Mouse (Mus musculus) hindbrain, embryonic 11.5 days (tissue): ENCODE results near the gene Ssr4. TPM values are rescaled to one million over a fixed set of nuclear protein-coding genes. Genes with fewer than 3 reads are reported as not detected.

ENCODE experiments used
- ATAC-seq: fragments of 200-750 bp; cut with Nextera tagmentation; 2 replicates; pipeline ENCODE4 v1.8.0; 2017; ENCODE audit warnings: mild to moderate bottlenecking, moderate TSS enrichment, moderate library complexity; ENCODE audit not compliant: low FRiP score
- DNase-seq: peaks from one replicate; pipeline ENCODE4 v3.0.0-alpha.2; 2015; ENCODE audit warnings: low spot score
- H3K27ac ChIP-seq: fragments of 300-500 bp; sonication (generic); 2 replicates; pipeline ENCODE4 v1.5.1; 2014; ENCODE audit warnings: mild to moderate bottlenecking, low read depth, low read length
- H3K27me3 ChIP-seq: fragments of 300-500 bp; sonication (generic); 2 replicates; pipeline ENCODE4 v1.6.1; 2014; ENCODE audit warnings: mild to moderate bottlenecking, low read length, moderate library complexity, mixed read lengths; ENCODE audit not compliant: control insufficient read depth, insufficient read depth
- H3K36me3 ChIP-seq: fragments of 300-500 bp; sonication (generic); 2 replicates; pipeline ENCODE4 v1.6.1; 2014; ENCODE audit warnings: mild to moderate bottlenecking, low read length, moderate library complexity, mixed read lengths; ENCODE audit not compliant: control insufficient read depth, insufficient read depth
- H3K4me1 ChIP-seq: fragments of 300-500 bp; sonication (generic); replicated peaks from 2 replicates; pipeline ENCODE4 v1.6.1; 2014; ENCODE audit warnings: low read length, mixed read lengths; ENCODE audit not compliant: control insufficient read depth, insufficient read depth
- H3K4me2 ChIP-seq: fragments of 300-500 bp; sonication (generic); replicated peaks from 2 replicates; pipeline ENCODE4 v1.6.1; 2014; ENCODE audit warnings: mild to moderate bottlenecking, low read depth, low read length
- H3K4me3 ChIP-seq: fragments of 300-500 bp; sonication (generic); 2 replicates; pipeline ENCODE4 v1.5.1; 2014; ENCODE audit warnings: low read depth, low read length
- H3K9ac ChIP-seq: fragments of 300-500 bp; sonication (generic); 2 replicates; pipeline ENCODE4 v1.6.1; 2014; ENCODE audit warnings: low read depth, low read length
- H3K9me3 ChIP-seq: fragments of 300-500 bp; sonication (generic); 2 replicates; pipeline ENCODE4 v1.6.1; 2016; ENCODE audit warnings: low read length; ENCODE audit not compliant: control insufficient read depth
- WGBS: fragments of 180-500 bp; shearing (Covaris S2); extraction: QIAGEN DNeasy Blood & Tissue Kit; methylation state at CpG from one replicate; pipeline ENCODE4 v1.1.7; 2014; 5-methylcytosine and 5-hydroxymethylcytosine counted together
- polyA plus RNA-seq: library from polyadenylated mRNA; unstranded; fragments of >200 nt; fragmentation: Nextera tagmentation; extraction: Ambion mirVana; gene quantifications from 2 replicates; pipeline ENCODE4 v1.2.1, GENCODE M21; 2014

The Ssr4 gene
- polyA plus RNA-seq, 1 experiment from 2014 or later: 140 TPM

- no peak for ATAC-seq
These were observed 6.7 kb downstream of the Ssr4 start for GRCm38 (mm10) chrX:73793505-73793904.

GRCm38 (mm10) chrX:73797511-73797910 lies 10.7 kb downstream of the Ssr4 start:
- no peak for DNase-seq
- Histone ChIP-seq H3K36me3 (no peaks in the 10 kb centered on the region), H3K4me3 (no peak overlapping the region), H3K27ac (no peak overlapping the region), H3K4me1 (no peaks in the 10 kb centered on the region), H3K27me3 (no peaks in the 10 kb centered on the region), H3K9me3 (no peaks in the 10 kb centered on the region), H3K4me2 (no peak overlapping the region), H3K9ac (no peak overlapping the region)
- ATAC-seq: no peak
- 94% methylated on average over 2 of the region's 2 CpGs for WGBS

More at GRCm38 (mm10) chrX:73793505-73793904, 6.7 kb downstream of the Ssr4 start:
- Histone ChIP-seq H3K4me3 (no peak overlapping the region), H3K36me3 (no peaks in the 10 kb centered on the region), H3K27ac (no peak overlapping the region), H3K4me1 (no peaks in the 10 kb centered on the region), H3K4me2 (no peak overlapping the region), H3K27me3 (no peaks in the 10 kb centered on the region), H3K9me3 (no peaks in the 10 kb centered on the region), H3K9ac (no peak overlapping the region)
- WGBS: 38% methylated on average over 1 of the region's 1 CpGs
- no peak for DNase-seq

- no peak overlapping the region for H3K4me2 ChIP-seq
- DNase-seq (peak; percentile 76), ATAC-seq (peak; percentile 79)
- H3K4me1 ChIP-seq: no peaks in the 10 kb centered on the region
- no peaks in the 10 kb centered on the region for H3K9me3 ChIP-seq
- no peak overlapping the region for H3K9ac ChIP-seq
- no peak overlapping the region for H3K4me3 ChIP-seq
- WGBS: 49% methylated on average over 9 of the region's 9 CpGs
- no peaks in the 10 kb centered on the region for H3K27me3 ChIP-seq
- H3K36me3 ChIP-seq: no peaks in the 10 kb centered on the region
- no peak overlapping the region for H3K27ac ChIP-seq
These were observed 11.7 kb downstream of the Ssr4 start for GRCm38 (mm10) chrX:73798502-73798901.

GRCm38 (mm10) chrX:73805814-73806213 lies 19.0 kb downstream of the Ssr4 start:
- Histone ChIP-seq H3K27me3 (no peaks in the 10 kb centered on the region), H3K36me3 (no peaks in the 10 kb centered on the region), H3K4me2 (no peak overlapping the region), H3K4me3 (no peak overlapping the region), H3K9me3 (no peaks in the 10 kb centered on the region), H3K4me1 (no peaks in the 10 kb centered on the region), H3K27ac (no peak overlapping the region), H3K9ac (no peak overlapping the region)
- 67% methylated on average over 1 of the region's 1 CpGs for WGBS
- DNase-seq (no peak), ATAC-seq (no peak)

GRCm38 (mm10) chrX:73815072-73815471 lies 28.2 kb downstream of the Ssr4 start:
- peak; percentile 65 for DNase-seq
- 16% methylated on average over 14 of the region's 14 CpGs for WGBS
- Histone ChIP-seq H3K9ac (peak overlapping the region; percentile 64), H3K4me1 (no peaks in the 10 kb centered on the region), H3K36me3 (no peaks in the 10 kb centered on the region), H3K4me3 (peak overlapping the region; percentile 22), H3K27me3 (no peaks in the 10 kb centered on the region), H3K9me3 (no peaks in the 10 kb centered on the region), H3K4me2 (peak overlapping the region; percentile 33), H3K27ac (no peak overlapping the region)
- ATAC-seq: peak; percentile 69; the same call in 1 of the 2 replicates

- ATAC-seq: no peak
- Histone ChIP-seq H3K4me2 (no peak overlapping the region), H3K4me1 (no peaks in the 10 kb centered on the region), H3K27me3 (no peaks in the 10 kb centered on the region), H3K9ac (no peak overlapping the region), H3K36me3 (no peaks in the 10 kb centered on the region), H3K4me3 (no peak overlapping the region), H3K9me3 (no peaks in the 10 kb centered on the region), H3K27ac (no peak overlapping the region)
- no peak for DNase-seq
- WGBS: 54% methylated on average over 3 of the region's 3 CpGs
These were observed 29.9 kb downstream of the Ssr4 start for GRCm38 (mm10) chrX:73816596-73817314.

- H3K9me3 ChIP-seq: no peaks in the 10 kb centered on the region
- peaks cover 4% of the 10 kb centered on the region; the same call in 1 of the 2 replicates for H3K27me3 ChIP-seq
- peak; percentile 25 for DNase-seq
- WGBS: 8% methylated on average over 17 of the region's 17 CpGs
- no peaks in the 10 kb centered on the region for H3K4me1 ChIP-seq
- H3K36me3 ChIP-seq: no peaks in the 10 kb centered on the region
- H3K27ac ChIP-seq: no peak overlapping the region; the same call in 1 of the 2 replicates
- H3K4me2 ChIP-seq: peak overlapping the region; percentile 63
- H3K4me3 ChIP-seq: peak overlapping the region; percentile 57
- ATAC-seq: peak; percentile 63
- H3K9ac ChIP-seq: peak overlapping the region; percentile 71; the same call in 1 of the 2 replicates
These were observed 36.9 kb downstream of the Ssr4 start for GRCm38 (mm10) chrX:73823747-73824146.

GRCm38 (mm10) chrX:73824185-73825151 lies 37.6 kb downstream of the Ssr4 start, which contains the start of gene Pdzd4:
Gene Pdzd4, minus strand, starts transcription at chrX:73824969.
- Histone ChIP-seq H3K27me3 (peaks cover 4% of the 10 kb centered on the region; the same call in 1 of the 2 replicates), H3K4me2 (peak within 1 kb of the TSS; percentile 63), H3K9me3 (no peaks in the 10 kb centered on the region), H3K4me1 (no peaks in the 10 kb centered on the region), H3K36me3 (no peaks in the 10 kb centered on the region), H3K9ac (peak within 1 kb of the TSS; percentile 71), H3K4me3 (peak within 1 kb of the TSS; percentile 57), H3K27ac (peak within 1 kb of the TSS; percentile 72)
- 14% methylated on average over 61 of the region's 84 CpGs for WGBS
- DNase-seq (peak; percentile 77), ATAC-seq (peak; percentile 86)
